12 mouse cellular contexts compared by ENCODE assay signal in the genomic region with DNA sequence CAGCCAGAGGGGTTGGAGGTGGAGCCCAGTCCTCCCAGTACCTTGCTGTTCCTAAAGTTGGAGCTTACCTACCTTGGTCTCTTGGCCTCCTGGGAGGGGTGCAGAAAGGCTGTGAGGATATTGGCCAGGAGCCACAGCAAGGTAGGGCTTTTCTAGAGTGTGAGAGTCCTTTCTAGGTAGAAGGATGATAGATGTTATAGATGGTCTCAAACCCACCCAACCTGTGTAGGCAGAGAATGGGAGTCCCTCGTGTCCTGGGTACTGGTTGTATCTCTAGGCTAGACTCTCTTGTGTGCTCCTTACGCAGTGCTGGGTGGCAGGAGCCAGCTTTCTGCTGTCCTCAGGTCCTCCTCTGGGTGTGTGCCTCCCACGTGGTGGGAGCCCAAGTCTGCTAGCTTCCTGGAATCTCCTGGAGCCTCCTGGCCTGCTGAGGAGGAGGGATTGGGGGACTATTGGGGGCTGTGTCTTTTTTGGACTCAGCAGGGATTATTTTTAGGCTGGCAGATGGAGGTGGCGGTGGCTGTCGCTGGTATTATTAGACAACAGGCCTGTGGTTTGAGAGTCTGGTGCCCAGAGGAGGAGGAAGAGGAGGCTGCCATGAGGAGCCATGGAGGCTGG. TPM values are rescaled to one million over a fixed set of nuclear protein-coding genes. Genes with fewer than 3 reads are reported as not detected.
A peak's percentile ranks its signal among the peaks of the same experiment; 100 is the strongest.
DNase-seq lines count a peak whose midpoint lies in the region.
"Had no signal": no experiment of that assay in that cellular context is flagged by ENCODE, and none has a peak within 500 bp of the region (broad histone marks: within the 10 kb centered on the region; RNA-seq: fewer than 3 reads in every experiment).

No protein-coding gene starts in this region.

- intact Hi-C loops in heart, postnatal 36 days (cut with DNase I): no loop called here

- DNase-seq in cerebellum, adult 11 months: peak; percentile 37
- DNase-seq in cerebellum, postnatal 4 days (ENCODE audit: low spot score in 2 of 2): no peak
- DNase-seq in heart, adult 8-10 months (ENCODE audit: low spot score): peak; percentile 17
- no peak for DNase-seq in heart, postnatal 36 days
- peak; percentile 75 for DNase-seq in right cerebral cortex, adult 18-20 months
- no peak for DNase-seq in right cerebral cortex, postnatal 4 days
- DNase-seq in skeletal muscle tissue, adult 2 months (ENCODE audit: low read depth, low spot score): peak; percentile 19
- no peak for DNase-seq in B cell, adult 2 months
- DNase-seq: adrenal gland, adult 2 months; kidney, postnatal 36 days; liver; liver, postnatal 0 days had no signal

RNA-seq across cellular contexts. Expression of gene Igsf9b, which starts 5.6 kb away (rescaled TPM):
- 1 to 10 TPM; 3.7 to 4.9 (median 4.4) TPM for total RNA-seq in heart, adult 8-10 months (2022)
- 1 to 10 TPM; 3.8 to 4.9 TPM for total RNA-seq in heart, postnatal 36 days (2021)

Comparison
In these comparisons a context has a peak if more than half of its experiments do, and no peak if none do; other contexts are left out.
1. DNase-seq: peak in cerebellum, adult 11 months (single experiment), heart, adult 8-10 months (single experiment), right cerebral cortex, adult 18-20 months (single experiment) and skeletal muscle tissue, adult 2 months (single experiment); none in cerebellum, postnatal 4 days (0 of 2), heart, postnatal 36 days (0 of 2), right cerebral cortex, postnatal 4 days (single experiment) and B cell, adult 2 months (0 of 2).